Mouse (Mus musculus) hindbrain, embryonic 12.5 days (tissue): ENCODE measurements around the gene Foxl1. TPM values are rescaled to one million over a fixed set of nuclear protein-coding genes. Genes with fewer than 3 reads are reported as not detected.
A peak's percentile ranks its signal among the peaks of the same experiment; 100 is the strongest.

Experiments
- ATAC-seq: fragments of 200-750 bp; cut with Nextera tagmentation; 2 replicates; pipeline ENCODE4 v1.8.0; 2017; ENCODE audit warnings: moderate TSS enrichment; ENCODE audit not compliant: low FRiP score
- H3K27ac ChIP-seq: fragments of 300-500 bp; sonication (generic); 2 replicates; pipeline ENCODE4 v1.5.1; 2016; ENCODE audit warnings: mild to moderate bottlenecking
- H3K27me3 ChIP-seq: fragments of 300-500 bp; sonication (generic); 2 replicates; pipeline ENCODE4 v1.6.1; 2016; ENCODE audit warnings: mild to moderate bottlenecking
- H3K36me3 ChIP-seq: fragments of 300-500 bp; sonication (generic); 2 replicates; pipeline ENCODE4 v1.6.1; 2016; ENCODE audit warnings: mild to moderate bottlenecking
- H3K4me1 ChIP-seq: fragments of 300-500 bp; sonication (generic); 2 replicates; pipeline ENCODE4 v1.6.1; 2016
- H3K4me2 ChIP-seq: fragments of 300-500 bp; sonication (generic); replicated peaks from 2 replicates; pipeline ENCODE4 v1.6.1; 2016; ENCODE audit warnings: mild to moderate bottlenecking
- H3K4me3 ChIP-seq: fragments of 300-500 bp; sonication (generic); 2 replicates; pipeline ENCODE4 v1.5.1; 2016; ENCODE audit warnings: mild to moderate bottlenecking
- H3K9ac ChIP-seq: fragments of 300-500 bp; sonication (generic); 2 replicates; pipeline ENCODE4 v1.6.1; 2016; ENCODE audit warnings: mild to moderate bottlenecking, moderate library complexity
- H3K9me3 ChIP-seq: fragments of 300-500 bp; sonication (generic); replicated peaks from 2 replicates; pipeline ENCODE4 v1.6.1; 2016; ENCODE audit warnings: mild to moderate bottlenecking
- WGBS: fragments of 180-500 bp; shearing (Covaris S2); methylation state at CpG from one replicate; pipeline ENCODE4 v1.1.7; 2016; 5-methylcytosine and 5-hydroxymethylcytosine counted together
- polyA plus RNA-seq: library from polyadenylated mRNA; unstranded; fragments of >200 nt; fragmentation: Nextera tagmentation; extraction: Ambion mirVana; gene quantifications from 2 replicates; pipeline ENCODE4 v1.2.1, GENCODE M21; 2016

Gene Foxl1
- polyA plus RNA-seq, 1 experiment from 2014 or later: 1.8 TPM

DNA sequence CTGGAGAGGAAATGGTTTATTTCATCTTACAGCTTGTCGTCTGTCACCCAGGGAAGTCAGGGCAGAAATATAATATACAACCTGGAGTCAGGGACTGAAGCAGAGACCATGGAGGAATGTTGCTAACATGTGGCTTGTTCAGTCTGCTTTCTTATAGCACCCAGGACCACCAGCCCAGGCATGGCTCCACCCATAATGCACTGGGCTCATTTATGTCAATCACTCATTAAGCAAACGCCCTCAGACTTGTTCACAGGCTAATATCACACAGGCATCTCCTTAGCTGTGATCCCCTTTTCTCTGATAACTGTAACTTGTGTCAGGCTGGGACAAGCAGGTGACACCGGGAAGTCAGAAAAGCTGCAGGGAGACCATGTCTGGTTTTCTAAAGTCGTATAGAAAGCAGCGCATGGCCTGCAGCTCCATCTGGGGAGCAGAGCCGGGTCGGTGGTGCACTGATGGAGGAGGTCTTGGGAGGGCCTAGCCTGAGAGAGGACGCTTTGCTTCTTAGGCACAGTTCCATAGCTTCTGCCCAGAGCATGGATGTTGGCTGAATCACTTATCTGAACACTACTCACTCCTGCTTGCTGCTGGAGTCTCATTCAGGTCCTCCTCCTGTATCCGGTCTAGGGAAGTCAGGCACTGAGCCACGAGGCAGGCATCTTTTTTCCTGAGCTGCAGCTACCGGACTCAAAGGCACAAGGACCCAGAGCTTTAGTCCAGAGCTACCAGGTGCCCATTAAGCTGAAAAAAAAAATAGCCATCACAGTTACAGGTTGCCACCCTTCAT, 35.4 kb downstream of the Foxl1 start:
- no peak overlapping the region for H3K4me2 ChIP-seq
- WGBS: 76% methylated on average over 11 of the region's 11 CpGs
- ATAC-seq: no peak

GRCm38 (mm10) chr8:121164017-121164469, 36.3 kb downstream of the Foxl1 start:
- ATAC-seq: no peak
- Histone ChIP-seq H3K9ac (no peak overlapping the region), H3K4me1 (peaks cover 10% of the 10 kb centered on the region; the same call in 1 of the 2 replicates), H3K36me3 (no peaks in the 10 kb centered on the region), H3K4me2 (no peak overlapping the region), H3K27ac (no peak overlapping the region), H3K4me3 (no peak overlapping the region), H3K27me3 (no peaks in the 10 kb centered on the region), H3K9me3 (no peaks in the 10 kb centered on the region)
- WGBS: 51% methylated on average over 8 of the region's 8 CpGs

More for the DNA sequence above, 35.4 kb downstream of the Foxl1 start:
- H3K4me3 ChIP-seq: no peak overlapping the region
- no peaks in the 10 kb centered on the region for H3K27me3 ChIP-seq
- H3K9ac ChIP-seq: no peak overlapping the region
- peaks cover 10% of the 10 kb centered on the region; the same call in 1 of the 2 replicates for H3K4me1 ChIP-seq
- no peaks in the 10 kb centered on the region for H3K9me3 ChIP-seq
- H3K36me3 ChIP-seq: no peaks in the 10 kb centered on the region
- H3K27ac ChIP-seq: no peak overlapping the region

GRCm38 (mm10) chr8:121168033-121168432, 40.3 kb downstream of the Foxl1 start:
- Histone ChIP-seq H3K4me1 (peaks cover 23% of the 10 kb centered on the region), H3K4me3 (no peak overlapping the region)
- WGBS: 65% methylated on average over 5 of the region's 5 CpGs

GRCm38 (mm10) chr8:121170116-121170515, 42.4 kb downstream of the Foxl1 start:
- Histone ChIP-seq H3K4me1 (peaks cover 20% of the 10 kb centered on the region), H3K4me3 (no peak overlapping the region), H3K27me3 (peaks cover 5% of the 10 kb centered on the region; the same call in 1 of the 2 replicates), H3K4me2 (no peak overlapping the region), H3K9me3 (no peaks in the 10 kb centered on the region), H3K9ac (no peak overlapping the region), H3K36me3 (no peaks in the 10 kb centered on the region), H3K27ac (no peak overlapping the region)
- WGBS: 48% methylated on average over 7 of the region's 7 CpGs
- ATAC-seq: no peak

More at GRCm38 (mm10) chr8:121168033-121168432, 40.3 kb downstream of the Foxl1 start:
- Histone ChIP-seq H3K27ac (no peak overlapping the region), H3K9ac (no peak overlapping the region), H3K27me3 (peaks cover 5% of the 10 kb centered on the region; the same call in 1 of the 2 replicates), H3K9me3 (no peaks in the 10 kb centered on the region), H3K36me3 (no peaks in the 10 kb centered on the region), H3K4me2 (no peak overlapping the region)
- ATAC-seq: no peak

DNA sequence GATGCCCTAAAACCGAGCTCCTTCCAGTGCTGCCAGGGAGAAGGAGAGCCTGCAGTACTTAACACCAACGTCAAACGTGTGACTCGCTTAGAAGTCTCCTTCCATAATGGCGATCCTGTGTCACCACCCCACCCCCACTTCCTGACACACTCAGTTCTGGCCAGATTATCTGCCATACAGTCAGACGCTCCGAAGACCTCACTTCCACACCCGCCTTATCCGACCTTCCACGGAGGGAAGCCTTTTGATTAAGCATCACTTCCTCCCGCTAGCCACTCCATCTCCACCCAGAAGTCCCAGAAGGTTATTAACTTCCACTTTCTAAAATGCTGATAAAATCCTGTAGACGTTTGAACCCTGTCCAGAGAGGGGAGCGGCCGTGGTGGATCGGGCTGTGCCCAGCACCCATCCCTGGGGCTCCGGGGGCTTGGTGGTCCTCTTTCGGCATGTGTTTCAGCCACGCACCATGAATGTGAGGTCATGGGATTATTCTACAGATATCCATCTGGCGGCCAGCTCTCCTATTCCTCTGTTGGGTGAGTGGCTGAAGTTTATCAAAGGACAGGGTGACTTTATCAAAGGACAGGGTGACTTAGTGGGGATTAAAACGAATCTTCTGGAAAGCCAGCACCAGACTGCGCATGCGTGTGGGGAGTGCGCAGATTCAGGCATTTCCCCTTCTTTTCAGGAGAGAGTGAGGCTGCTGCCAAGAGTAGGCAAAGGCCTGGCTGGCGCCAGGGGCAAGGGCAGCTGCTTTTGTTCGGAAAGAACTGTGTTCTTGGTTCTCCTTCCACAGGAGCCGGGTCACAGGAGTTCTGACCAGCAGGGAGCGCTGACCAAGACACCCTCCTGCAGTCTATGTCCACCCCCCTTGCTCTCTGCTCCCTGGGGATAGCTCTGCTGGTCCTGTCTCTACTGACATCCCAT, 43.1 kb downstream of the Foxl1 start:
- no peak overlapping the region for H3K9ac ChIP-seq
- H3K4me1 ChIP-seq: peaks cover 27% of the 10 kb centered on the region
- H3K27me3 ChIP-seq: peaks cover 7% of the 10 kb centered on the region; the same call in 1 of the 2 replicates
- no peak overlapping the region for H3K4me2 ChIP-seq
- WGBS: 66% methylated on average over 27 of the region's 27 CpGs
- H3K9me3 ChIP-seq: no peaks in the 10 kb centered on the region
- no peak for ATAC-seq
- H3K4me3 ChIP-seq: no peak overlapping the region
- no peaks in the 10 kb centered on the region for H3K36me3 ChIP-seq
- no peak overlapping the region for H3K27ac ChIP-seq

GRCm38 (mm10) chr8:121172567-121172966, 44.8 kb downstream of the Foxl1 start:
- Histone ChIP-seq H3K9me3 (no peaks in the 10 kb centered on the region), H3K27ac (no peak overlapping the region), H3K4me1 (peaks cover 32% of the 10 kb centered on the region), H3K36me3 (no peaks in the 10 kb centered on the region), H3K9ac (no peak overlapping the region), H3K27me3 (peaks cover 8% of the 10 kb centered on the region; the same call in 1 of the 2 replicates), H3K4me2 (no peak overlapping the region), H3K4me3 (no peak overlapping the region)
- ATAC-seq: no peak
- WGBS: 72% methylated on average over 8 of the region's 8 CpGs

- no peaks in the 10 kb centered on the region for H3K9me3 ChIP-seq
- H3K4me1 ChIP-seq: peaks cover 28% of the 10 kb centered on the region
- no peak for ATAC-seq
Measured at GRCm38 (mm10) chr8:121174178-121174577, 46.4 kb downstream of the Foxl1 start.

DNA sequence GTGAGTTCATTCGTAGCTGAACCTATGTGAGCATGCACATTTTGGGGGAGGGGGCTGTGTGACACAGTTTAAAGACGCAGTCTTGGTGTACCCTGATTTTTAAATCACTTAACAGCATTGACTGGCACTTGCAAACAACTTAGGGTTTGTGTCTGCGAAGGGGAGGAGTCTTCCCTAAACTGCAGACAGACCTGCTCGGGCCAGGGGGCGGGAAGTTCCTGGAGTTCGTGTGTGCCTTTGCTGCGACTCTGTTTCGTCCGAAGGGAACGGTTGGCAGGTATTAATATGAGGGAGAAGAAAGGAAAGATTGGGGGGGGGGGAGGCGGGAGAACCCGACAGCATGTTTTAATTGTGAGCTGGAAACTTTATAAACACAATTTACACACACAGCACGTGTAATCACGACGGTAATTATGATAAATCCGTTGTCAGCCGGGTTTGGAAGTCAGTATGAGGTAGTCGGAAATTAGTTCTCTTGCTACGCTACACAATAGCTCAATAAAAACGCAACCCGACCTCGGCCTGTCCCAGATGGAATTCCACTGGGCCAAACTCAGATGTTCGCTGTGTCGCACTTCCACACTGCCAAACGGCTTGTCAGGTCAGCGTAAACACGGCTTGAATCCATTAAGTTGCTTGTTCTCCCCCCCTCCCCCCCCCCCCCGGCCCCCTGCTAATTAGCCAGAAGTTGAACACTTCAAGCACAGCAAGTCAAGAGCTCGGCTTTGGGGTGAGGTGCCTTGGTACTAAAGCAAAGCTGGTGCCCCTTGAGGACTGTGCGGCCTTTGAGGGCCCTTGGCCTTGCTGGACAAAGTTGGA, 47.2 kb downstream of the Foxl1 start:
- no peaks in the 10 kb centered on the region for H3K36me3 ChIP-seq
- H3K27ac ChIP-seq: no peak overlapping the region
- no peak overlapping the region for H3K4me3 ChIP-seq
- WGBS: 44% methylated on average over 30 of the region's 30 CpGs
- H3K9me3 ChIP-seq: no peaks in the 10 kb centered on the region
- peaks cover 4% of the 10 kb centered on the region for H3K27me3 ChIP-seq
- peaks cover 28% of the 10 kb centered on the region for H3K4me1 ChIP-seq
- no peak for ATAC-seq
- no peak overlapping the region for H3K4me2 ChIP-seq
- no peak overlapping the region for H3K9ac ChIP-seq

More at GRCm38 (mm10) chr8:121174178-121174577, 46.4 kb downstream of the Foxl1 start:
- H3K4me3 ChIP-seq: no peak overlapping the region
- H3K9ac ChIP-seq: no peak overlapping the region
- no peak overlapping the region for H3K4me2 ChIP-seq
- no peak overlapping the region for H3K27ac ChIP-seq
- WGBS: 64% methylated on average over 10 of the region's 10 CpGs
- H3K27me3 ChIP-seq: peaks cover 8% of the 10 kb centered on the region
- no peaks in the 10 kb centered on the region for H3K36me3 ChIP-seq

DNA sequence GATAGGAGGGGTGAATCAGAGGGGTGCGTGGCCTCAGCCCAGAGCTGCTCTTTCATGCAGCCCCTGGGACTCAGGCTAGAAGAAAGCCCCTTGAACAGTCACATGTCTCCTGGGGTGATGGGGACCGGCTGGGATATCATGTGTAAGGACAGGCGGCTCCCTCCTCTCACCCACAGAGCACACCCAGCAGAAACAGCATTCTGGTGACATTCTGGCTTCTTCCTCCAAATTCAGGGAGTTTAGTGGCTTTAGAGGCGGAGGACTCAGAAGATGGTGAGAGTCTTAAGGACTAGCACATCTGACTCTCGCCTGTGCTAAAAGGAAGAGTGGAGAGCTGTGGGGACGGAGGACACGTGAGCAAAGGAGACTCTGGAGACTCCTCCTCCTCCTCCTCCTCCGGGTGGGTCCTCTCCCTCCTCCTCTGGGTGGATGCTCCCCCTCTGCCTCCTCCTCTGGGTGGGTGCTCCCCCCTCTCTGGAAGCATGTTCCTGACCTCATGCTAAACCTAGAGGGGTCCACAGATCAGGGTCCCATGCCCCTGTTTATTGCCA, 47.9 kb downstream of the Foxl1 start:
- Histone ChIP-seq H3K9me3 (no peaks in the 10 kb centered on the region), H3K4me1 (peaks cover 25% of the 10 kb centered on the region), H3K4me3 (no peak overlapping the region), H3K9ac (no peak overlapping the region), H3K27ac (no peak overlapping the region), H3K36me3 (no peaks in the 10 kb centered on the region), H3K4me2 (no peak overlapping the region), H3K27me3 (peaks cover 3% of the 10 kb centered on the region)
- 70% methylated on average over 8 of the region's 8 CpGs for WGBS
- ATAC-seq: no peak

DNA sequence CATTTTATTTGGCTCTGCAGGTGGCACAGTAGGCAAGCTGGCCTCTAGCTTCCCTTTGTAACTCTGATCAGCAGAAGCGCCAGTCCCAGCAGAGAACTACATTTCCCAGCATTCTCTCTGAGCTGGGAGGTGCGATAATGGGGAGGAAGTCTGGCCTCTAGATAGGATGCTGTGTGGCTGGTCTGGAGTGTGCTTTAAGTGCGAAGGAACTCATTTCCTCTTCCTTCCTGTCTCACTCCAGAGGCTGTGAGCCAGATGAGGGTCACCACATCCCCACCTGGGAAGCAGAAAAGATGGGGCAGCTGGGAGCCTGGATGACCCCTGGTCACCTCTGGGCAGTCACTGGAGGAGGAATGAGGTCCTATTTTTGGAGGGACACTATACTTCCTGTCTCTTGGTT, 48.6 kb downstream of the Foxl1 start:
- Histone ChIP-seq H3K27ac (no peak overlapping the region), H3K27me3 (peaks cover 3% of the 10 kb centered on the region), H3K4me3 (no peak overlapping the region), H3K9me3 (no peaks in the 10 kb centered on the region), H3K4me2 (no peak overlapping the region), H3K36me3 (no peaks in the 10 kb centered on the region), H3K9ac (no peak overlapping the region), H3K4me1 (peaks cover 25% of the 10 kb centered on the region)
- ATAC-seq: 0 out of 2 replicates have a peak, but pooled peaks have one; percentile 20
- 18% methylated on average over 3 of the region's 3 CpGs for WGBS
